Mouse (Mus musculus) megakaryocyte, embryonic 14.5 days (primary cell): ENCODE data around the gene Tmprss13.

Experiments used
- FLI1 ChIP-seq: IDR thresholded peaks from 2 replicates; pipeline ENCODE4 v1.6.1; 2012; ENCODE audit warnings: low read length, inconsistent platforms, mixed read lengths
- GATA1 ChIP-seq: IDR thresholded peaks from 3 replicates; pipeline ENCODE4 v1.6.1; 2012; ENCODE audit warnings: mixed read lengths, low read length, inconsistent platforms, borderline replicate concordance

- TF ChIP-seq FLI1, result no peak
- no peak for TF ChIP-seq GATA1
Observed at GRCm38 (mm10) chr9:45321946-45322430, 3.1 kb downstream of the Tmprss13 start.
